Mouse (Mus musculus) CH12.LX (cell line): ENCODE data around the gene Slc6a19. TPM values are rescaled to one million over a fixed set of nuclear protein-coding genes. Genes with fewer than 3 reads are reported as not detected.

Experiments used
- DNase-seq: peaks from one replicate; pipeline ENCODE4 v3.0.0-alpha.2; 2013; ENCODE audit errors: extremely low read depth
- H3K27ac ChIP-seq: 2 replicates; pipeline ENCODE4 v1.5.1; 2012; ENCODE audit warnings: low read depth, mild to moderate bottlenecking, control low read depth, moderate library complexity; ENCODE audit not compliant: insufficient read depth
- H3K27me3 ChIP-seq: replicated peaks from 2 replicates; pipeline ENCODE3; 2012; ENCODE audit warnings: inconsistent platforms
- H3K36me3 ChIP-seq, 2 experiments: replicated peaks in 1 of 2; 2 replicates each; pipeline versions ENCODE3 to v1.6.1; 2012; ENCODE audit warnings: inconsistent platforms in 1 of 2, low read length in 1 of 2, mild to moderate bottlenecking in 1 of 2, mixed read lengths in 1 of 2, moderate library complexity in 1 of 2; ENCODE audit not compliant: control insufficient read depth in 1 of 2, insufficient read depth in 1 of 2
- H3K4me1 ChIP-seq, 2 experiments: 2 replicates each; pipeline ENCODE4 v1.6.1; 2012; ENCODE audit warnings: inconsistent platforms in 1 of 2, moderate library complexity in 1 of 2; ENCODE audit not compliant: insufficient read depth in 2 of 2, control insufficient read depth in 1 of 2
- H3K4me2 ChIP-seq: 2 replicates; pipeline ENCODE4 v1.6.1; 2012; ENCODE audit warnings: low read depth, mild to moderate bottlenecking, control low read depth; ENCODE audit not compliant: poor library complexity, insufficient read depth, severe bottlenecking
- H3K4me3 ChIP-seq, 3 experiments: fragments of 150-350 bp in 1 of 3; sonication (generic) in 1 of 3; replicated peaks in 1 of 3; 2 replicates each; pipeline versions ENCODE3 to v1.5.1; 2011 to 2012; ENCODE audit warnings: low read depth in 2 of 3, low read length in 2 of 3, mild to moderate bottlenecking in 2 of 3, moderate library complexity in 2 of 3, control low read depth in 1 of 3, improper control_type of control experiment in 1 of 3, inconsistent platforms in 1 of 3, mixed read lengths in 1 of 3; ENCODE audit not compliant: poor library complexity in 1 of 3
- H3K79me2 ChIP-seq: replicated peaks from 2 replicates; pipeline ENCODE4 v1.6.1; 2012; ENCODE audit warnings: mild to moderate bottlenecking, moderate library complexity; ENCODE audit not compliant: control insufficient read depth, poor library complexity, insufficient read depth, severe bottlenecking; ENCODE audit errors: extremely low read depth
- H3K9ac ChIP-seq: 2 replicates; pipeline ENCODE4 v1.6.1; 2012; ENCODE audit warnings: low read depth, mild to moderate bottlenecking, control low read depth, moderate library complexity; ENCODE audit not compliant: insufficient read depth
- H3K9me3 ChIP-seq: replicated peaks from 2 replicates; pipeline ENCODE3; 2012; ENCODE audit warnings: low read length, inconsistent platforms, mixed read lengths
- BHLHE40 ChIP-seq: IDR thresholded peaks from 2 replicates; pipeline ENCODE4 v1.6.1; 2011; ENCODE audit warnings: mild to moderate bottlenecking, low read depth, low read length, improper control_type of control experiment
- CTCF ChIP-seq, 2 experiments: IDR thresholded peaks in 1 of 2; conservative IDR thresholded peaks in 1 of 2; 2 replicates each; pipeline ENCODE4 v1.5.1; 2011 to 2012; ENCODE audit warnings: low read depth in 2 of 2, low read length in 2 of 2, improper control_type of control experiment in 1 of 2, inconsistent platforms in 1 of 2, mild to moderate bottlenecking in 1 of 2, moderate library complexity in 1 of 2
- E2F4 ChIP-seq: IDR thresholded peaks from 2 replicates; pipeline ENCODE4 v1.6.1; 2011; ENCODE audit warnings: low read depth, low read length, improper control_type of control experiment; ENCODE audit not compliant: insufficient replicate concordance
- ELF1 ChIP-seq: IDR thresholded peaks from 2 replicates; pipeline ENCODE4 v1.6.1; 2014; ENCODE audit warnings: low read depth, mild to moderate bottlenecking, inconsistent platforms, low read length, improper control_type of control experiment
- EP300 ChIP-seq: IDR thresholded peaks from 2 replicates; pipeline ENCODE4 v1.6.1; 2011; ENCODE audit warnings: low read length, improper control_type of control experiment
- ETS1 ChIP-seq: conservative IDR thresholded peaks from 2 replicates; pipeline ENCODE4 v1.6.1; 2012; ENCODE audit warnings: low read depth, mild to moderate bottlenecking, inconsistent platforms, low read length, improper control_type of control experiment, moderate library complexity
- GABPA ChIP-seq: IDR thresholded peaks from 2 replicates; pipeline ENCODE4 v1.6.1; 2012; ENCODE audit warnings: low read depth, low read length, improper control_type of control experiment, inconsistent platforms; ENCODE audit not compliant: insufficient replicate concordance
- HCFC1 ChIP-seq: IDR thresholded peaks from 2 replicates; pipeline ENCODE4 v1.6.1; 2012; ENCODE audit warnings: low read depth, mild to moderate bottlenecking, inconsistent platforms, low read length, improper control_type of control experiment
- IRF4 ChIP-seq: IDR thresholded peaks from 2 replicates; pipeline ENCODE4 v1.6.1; 2014; ENCODE audit warnings: low read depth, mild to moderate bottlenecking, inconsistent platforms, low read length, improper control_type of control experiment
- JUN ChIP-seq: IDR thresholded peaks from 2 replicates; pipeline ENCODE4 v1.6.1; 2011; ENCODE audit warnings: low read depth, mild to moderate bottlenecking, low read length, improper control_type of control experiment, moderate library complexity; ENCODE audit not compliant: insufficient read depth
- JUND ChIP-seq: conservative IDR thresholded peaks from 2 replicates; pipeline ENCODE4 v1.6.1; 2011; ENCODE audit warnings: low read depth, low read length, improper control_type of control experiment
- KAT2A ChIP-seq: IDR thresholded peaks from 2 replicates; pipeline ENCODE4 v1.6.1; 2012; ENCODE audit warnings: low read length, improper control_type of control experiment, inconsistent platforms; ENCODE audit not compliant: insufficient replicate concordance
- MAFK ChIP-seq: IDR thresholded peaks from 2 replicates; pipeline ENCODE4 v1.6.1; 2011; ENCODE audit warnings: low read length, improper control_type of control experiment; ENCODE audit not compliant: insufficient replicate concordance
- MAX ChIP-seq: IDR thresholded peaks from 2 replicates; pipeline ENCODE4 v1.6.1; 2011; ENCODE audit warnings: low read length, improper control_type of control experiment
- MEF2A ChIP-seq: IDR thresholded peaks from 2 replicates; pipeline ENCODE4 v1.6.1; 2014; ENCODE audit warnings: low read depth, mild to moderate bottlenecking, inconsistent platforms, low read length, improper control_type of control experiment, borderline replicate concordance
- POLR2A ChIP-seq: IDR thresholded peaks from 2 replicates; pipeline ENCODE4 v1.6.1; 2011; ENCODE audit warnings: low read depth, mild to moderate bottlenecking, improper control_type of control experiment, low read length
- POLR2AphosphoS2 ChIP-seq: IDR thresholded peaks from 2 replicates; pipeline ENCODE4 v1.6.1; 2011; ENCODE audit warnings: low read depth, low read length, improper control_type of control experiment
- RAD21 ChIP-seq: IDR thresholded peaks from 2 replicates; pipeline ENCODE4 v1.6.1; 2011; ENCODE audit warnings: low read depth, mild to moderate bottlenecking, low read length, improper control_type of control experiment, moderate library complexity
- RCOR1 ChIP-seq: conservative IDR thresholded peaks from 2 replicates; pipeline ENCODE4 v1.6.1; 2012; ENCODE audit warnings: low read depth, mild to moderate bottlenecking, inconsistent platforms, low read length, improper control_type of control experiment
- SIN3A ChIP-seq: IDR thresholded peaks from 2 replicates; pipeline ENCODE4 v1.6.1; 2012; ENCODE audit warnings: low read length, improper control_type of control experiment, inconsistent platforms
- SMC3 ChIP-seq: IDR thresholded peaks from 2 replicates; pipeline ENCODE4 v1.6.1; 2011; ENCODE audit warnings: low read depth, low read length, improper control_type of control experiment
- TCF12 ChIP-seq: IDR thresholded peaks from 2 replicates; pipeline ENCODE4 v1.6.1; 2014; ENCODE audit warnings: low read depth, mild to moderate bottlenecking, inconsistent platforms, low read length, improper control_type of control experiment
- UBTF ChIP-seq: IDR thresholded peaks from 2 replicates; pipeline ENCODE4 v1.6.1; 2012; ENCODE audit warnings: low read depth, mild to moderate bottlenecking, inconsistent platforms, low read length, improper control_type of control experiment, moderate library complexity
- USF1 ChIP-seq: IDR thresholded peaks from 2 replicates; pipeline ENCODE4 v1.6.1; 2014; ENCODE audit warnings: low read depth, mild to moderate bottlenecking, inconsistent platforms, low read length, improper control_type of control experiment
- USF2 ChIP-seq: conservative IDR thresholded peaks from 2 replicates; pipeline ENCODE4 v1.6.1; 2011; ENCODE audit warnings: low read depth, low read length, improper control_type of control experiment
- ZC3H11A ChIP-seq: IDR thresholded peaks from 2 replicates; pipeline ENCODE4 v1.6.1; 2012; ENCODE audit warnings: low read depth, mild to moderate bottlenecking, inconsistent platforms, low read length, improper control_type of control experiment
- ZKSCAN1 ChIP-seq: IDR thresholded peaks from 2 replicates; pipeline ENCODE4 v1.6.1; 2012; ENCODE audit warnings: low read depth, inconsistent platforms, low read length, improper control_type of control experiment, borderline replicate concordance
- ZNF384 ChIP-seq: IDR thresholded peaks from 2 replicates; pipeline ENCODE4 v1.6.1; 2012; ENCODE audit warnings: low read depth, low read length, improper control_type of control experiment, inconsistent platforms
- dilution Hi-C: fragments of 300-500 bp; cut with MboI; formaldehyde crosslinking; loops from 2 replicates; pipeline ENCODE4 v1.14.3; 2020; ENCODE audit warnings: low sequenced_read_pairs; ENCODE audit not compliant: extremely low pct_unique_long_range_greater_than_20kb, extremely low pct_ligation_motif_present
- in situ Hi-C: fragments of 300-500 bp; cut with MboI; formaldehyde crosslinking; loops from 3 replicates; pipeline ENCODE4 v1.14.3; 2019; ENCODE audit warnings: low sequenced_read_pairs, low pct_ligation_motif_present, low pct_unique_long_range_greater_than_20kb, mixed read lengths
- polyA plus RNA-seq: library from polyadenylated mRNA; unstranded; fragments of >175 nt; gene quantifications from 2 replicates; pipeline ENCODE4 v1.2.1, GENCODE M21; 2012; ENCODE audit warnings: low read depth; ENCODE audit not compliant: insufficient read length
- total RNA-seq, 2 experiments: library from RNA; depleted of rRNA; stranded (reverse); fragments of 300-350 nt in 1 of 2; fragments of >200 nt in 1 of 2; gene quantifications; 2 replicates each; pipeline ENCODE4 v1.2.3; 2012 to 2014

The Slc6a19 gene
- total and polyA plus RNA-seq, 3 experiments = 0.13 TPM; not detected in 1

- peaks cover 0 to 17% of the 10 kb centered on the region in 2 experiments; a peak in 2 of 4 replicates for H3K4me1 ChIP-seq
- no peak overlapping the region for H3K9ac ChIP-seq
- no peak overlapping the region for H3K27ac ChIP-seq
- TF ChIP-seq MAX (no peak), HCFC1 (no peak), USF2 (no peak), TCF12 (no peak), BHLHE40 (no peak), RCOR1 (no peak), ZKSCAN1 (no peak), JUND (no peak), RAD21 (no peak), POLR2A (no peak), MAFK (no peak), IRF4 (no peak), ETS1 (no peak), SIN3A (no peak), ZC3H11A (no peak), UBTF (no peak), JUN (no peak), MEF2A (no peak), ELF1 (no peak)
- H3K9me3 ChIP-seq = peaks cover 4% of the 10 kb centered on the region
- DNase-seq = no peak
- H3K27me3 ChIP-seq = peaks cover 2% of the 10 kb centered on the region
- in situ Hi-C loops (no loop called here), dilution Hi-C loops (no loop called here)
- no peak overlapping the region for H3K4me2 ChIP-seq
- H3K36me3 ChIP-seq = no peaks in the 10 kb centered on the region
- H3K79me2 ChIP-seq = no peaks in the 10 kb centered on the region
- H3K4me3 ChIP-seq = no peak overlapping the region
Measured at GRCm38 (mm10) chr13:73750435-73750834, 45.8 kb upstream of the Slc6a19 start.

- TF ChIP-seq KAT2A (no peak), RCOR1 (no peak), SMC3 (peak; percentile 51), POLR2A (no peak), USF1 (no peak), EP300 (no peak), MEF2A (no peak), GABPA (no peak), ZKSCAN1 (no peak), USF2 (no peak), E2F4 (no peak), SIN3A (no peak), ETS1 (no peak), RAD21 (peak; percentile 31), POLR2AphosphoS2 (no peak), JUND (no peak), MAX (no peak), CTCF (conservative IDR thresholded peaks at IDR 0.05 in 1 of 2, IDR thresholded peaks at IDR 0.05 in 1 of 2; ENCODE audit: low read depth in 2 of 2, low read length in 2 of 2) (peak in 1 of 2 experiments; percentile 49; a peak in 2 of 4 replicates), ZNF384 (no peak), TCF12 (no peak), HCFC1 (no peak)
- TF ChIP-seq, all 38 proteins: peak for 3
Measured at GRCm38 (mm10) chr13:73748663-73749440, 44.2 kb upstream of the Slc6a19 start.

More at GRCm38 (mm10) chr13:73748663-73749440, 44.2 kb upstream of the Slc6a19 start:
- Histone ChIP-seq H3K36me3 (no peaks in the 10 kb centered on the region), H3K4me2 (no peak overlapping the region), H3K4me3 (no peak overlapping the region), H3K9ac (no peak overlapping the region), H3K79me2 (no peaks in the 10 kb centered on the region), H3K27ac (no peak overlapping the region), H3K9me3 (peaks cover 4% of the 10 kb centered on the region), H3K27me3 (peaks cover 2% of the 10 kb centered on the region), H3K4me1 (peaks cover 0 to 17% of the 10 kb centered on the region in 2 experiments; a peak in 2 of 4 replicates)
- peak; percentile 6 for DNase-seq
- in situ Hi-C loops (no loop called here), dilution Hi-C loops (no loop called here)
